Mouse (Mus musculus) layer of hippocampus, postnatal 10 days (tissue): ENCODE measurements around the gene Pirb. TPM values are rescaled to one million over a fixed set of nuclear protein-coding genes. Genes with fewer than 3 reads are reported as not detected.
"Not testable (repeated sequence)": the region's sequence is repeated elsewhere in the genome, so short reads cannot be mapped to it uniquely, and the experiment has no call there.

Experiments
- DNase-seq, 2 experiments: peaks; one replicate each; pipeline ENCODE4 v3.0.0; 2021; ENCODE audit warnings: low spot score in 2 of 2
- long read RNA-seq: library from polyadenylated mRNA; stranded (forward); transcript quantifications from one replicate; pipeline ENCODE4 v2.0.0, GENCODE M21; 2023
- total RNA-seq, 2 experiments: library from RNA; stranded (reverse); gene quantifications; 2 replicates each; pipeline ENCODE4 v1.2.3; 2021

Pirb gene
- under 1 TPM in 1 of 2 experiments, not detected in 1; 0.14 TPM for total RNA-seq
- long read RNA-seq = 0 reads

DNA sequence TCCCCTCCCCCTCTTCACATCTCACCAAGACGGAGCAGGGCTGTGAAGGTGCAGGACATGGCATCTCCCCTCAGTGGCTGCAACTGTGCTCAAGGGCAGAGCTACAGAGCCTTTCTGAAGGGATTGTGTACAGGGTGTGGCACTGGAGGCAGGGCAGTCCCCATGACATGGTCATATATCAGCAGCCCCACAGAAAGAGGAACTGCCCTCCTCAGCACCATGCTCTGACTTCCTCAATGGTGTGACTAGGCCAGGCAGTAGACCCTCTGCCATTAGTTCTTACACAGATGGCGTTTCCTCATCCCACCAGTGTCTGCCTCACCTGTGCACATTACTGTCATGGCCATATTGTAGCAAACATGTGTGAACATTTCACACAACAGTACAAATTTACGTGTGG, at the start of gene Pirb:
TSS of gene Pirb (minus strand) at position 124 of the 400 bp plus-strand sequence.
- DNase-seq = not testable (repeated sequence)

- DNase-seq = not testable (repeated sequence)
Observed at GRCm38 (mm10) chr7:3732675-3733074, 12.5 kb upstream of the Pirb start.

DNA sequence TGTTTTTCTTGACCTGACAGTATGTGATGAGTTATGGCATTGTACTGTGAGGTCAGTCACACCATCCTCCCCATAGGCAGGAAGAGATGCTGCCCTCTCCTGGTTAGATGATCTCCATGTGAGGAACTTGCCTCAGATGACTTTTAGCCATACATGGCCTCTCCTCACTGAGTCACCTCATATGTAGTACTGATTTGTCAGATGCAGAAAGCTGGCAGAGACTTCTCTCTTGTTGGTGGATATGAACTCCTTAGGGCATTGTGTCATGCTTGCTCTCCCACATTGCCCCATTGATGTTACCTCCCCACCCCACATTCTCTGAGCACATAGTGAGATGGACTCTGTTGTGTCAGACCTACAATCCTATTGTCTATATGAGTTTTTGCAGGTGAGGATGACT, 5.3 kb upstream of the Pirb start:
- not testable (repeated sequence) for DNase-seq

DNA sequence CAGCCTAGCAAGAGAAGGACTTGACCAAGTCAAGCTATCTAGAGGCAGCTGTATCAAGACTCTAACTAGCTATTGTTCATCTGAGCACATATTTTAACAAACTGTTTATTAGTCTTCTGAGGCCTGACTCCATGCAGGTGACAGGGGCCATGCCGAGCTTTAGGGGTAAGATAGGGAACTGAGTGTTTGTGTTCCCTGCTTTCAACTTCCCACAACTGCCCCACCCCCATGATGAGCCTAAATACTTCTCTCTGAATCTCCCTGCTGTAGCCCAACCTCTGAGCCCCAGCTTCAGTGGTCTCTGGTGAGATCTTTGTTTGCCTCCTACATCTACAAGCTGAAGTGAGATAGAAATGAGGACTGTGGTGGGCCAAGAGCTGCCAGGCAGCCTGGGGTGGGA, 4.9 kb downstream of the Pirb start:
- peak; percentile 2 to 7 for DNase-seq

DNA sequence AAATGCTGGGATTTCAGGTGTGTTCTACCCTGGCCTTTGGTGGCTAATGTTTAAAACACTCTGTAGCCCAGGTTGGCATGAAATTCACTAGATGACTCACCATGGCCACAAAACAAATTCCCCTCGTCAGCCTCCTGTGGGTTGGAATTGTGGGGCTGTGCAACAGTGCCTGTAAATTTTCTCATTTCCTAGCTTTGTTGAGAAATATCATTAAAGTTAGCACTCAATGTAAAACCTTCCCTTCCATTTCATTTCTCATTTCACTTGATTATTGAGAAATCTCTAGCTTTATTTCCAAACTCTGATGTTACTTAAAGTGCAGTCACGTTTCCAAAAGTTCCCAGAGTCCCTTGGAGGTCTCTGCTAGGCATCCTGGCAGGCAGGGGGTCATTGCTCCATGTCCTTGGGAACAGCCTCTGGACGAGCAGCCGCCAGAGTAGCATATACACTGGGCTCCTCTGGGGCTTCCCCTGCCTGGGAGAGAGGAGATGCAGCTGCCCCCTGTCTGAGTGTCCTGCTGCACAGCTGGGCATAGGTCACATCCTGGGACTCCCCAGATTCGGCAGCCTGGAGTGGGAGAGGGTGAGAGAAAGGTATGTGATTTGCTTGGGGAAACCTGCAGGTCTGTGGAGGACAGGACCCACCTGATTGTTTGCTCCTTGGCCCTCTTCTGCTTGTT, 7.8 kb downstream of the Pirb start:
- no peak for DNase-seq

DNA sequence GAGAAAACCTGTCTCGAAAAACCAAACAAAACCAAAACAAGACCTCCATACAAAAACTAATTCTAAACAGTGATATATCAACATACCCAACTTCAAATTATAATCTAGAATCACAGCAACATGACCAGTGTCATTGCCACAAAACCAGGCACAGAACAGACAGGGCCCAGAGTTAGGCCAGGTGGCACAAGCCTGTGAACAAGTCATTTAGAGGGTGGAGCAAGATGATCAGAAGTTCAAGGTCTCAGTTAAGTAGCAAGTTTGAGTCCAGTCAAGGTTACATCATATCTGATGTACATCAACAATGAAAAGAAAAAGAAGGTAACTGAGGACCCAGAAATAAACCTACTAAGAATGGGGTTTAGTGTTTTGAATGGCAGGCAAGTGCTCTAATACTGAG, 11.2 kb downstream of the Pirb start:
- no peak for DNase-seq

GRCm38 (mm10) chr7:3708447-3708980, 11.7 kb downstream of the Pirb start:
- DNase-seq = not testable (repeated sequence)

DNA sequence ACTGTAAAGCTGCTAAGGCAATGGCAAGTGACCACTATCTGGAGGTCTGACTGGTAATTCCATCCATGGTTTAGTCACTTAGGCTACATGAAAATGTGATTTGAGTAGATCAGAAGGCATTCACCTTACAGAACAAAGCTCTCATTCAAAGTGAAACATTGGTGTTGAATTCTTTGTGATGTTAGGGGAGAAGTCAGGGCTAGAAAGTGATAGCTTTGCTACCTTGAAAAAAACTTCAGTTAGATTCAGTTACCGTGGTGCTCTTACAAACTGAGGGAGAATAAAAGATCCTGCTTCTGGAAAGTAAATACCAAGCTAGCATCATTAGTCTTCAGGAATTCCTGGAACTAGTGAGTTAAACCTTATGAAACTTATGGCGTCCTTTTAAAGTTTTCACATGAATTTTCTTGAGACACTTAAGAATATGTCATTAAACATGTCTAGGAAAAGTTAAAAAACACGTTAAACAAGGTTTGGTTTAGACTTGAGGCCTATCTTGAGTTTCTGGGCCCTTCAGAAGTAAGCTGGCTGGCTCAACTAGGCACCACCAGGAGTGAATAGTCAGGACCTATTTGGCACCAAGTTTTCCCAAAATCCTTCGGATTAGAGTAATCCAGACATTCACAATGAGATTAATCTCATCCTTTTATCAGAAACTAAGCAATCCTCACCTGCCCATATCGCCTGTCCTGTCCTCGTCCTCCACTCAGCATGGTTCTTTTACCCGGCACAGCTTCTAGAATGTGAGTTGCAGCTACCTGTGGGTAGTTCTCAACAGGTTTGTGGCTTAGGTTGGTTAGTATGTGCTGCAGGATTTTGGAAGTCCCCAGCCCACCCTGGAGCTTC, 12.4 kb downstream of the Pirb start:
- DNase-seq = no peak

DNA sequence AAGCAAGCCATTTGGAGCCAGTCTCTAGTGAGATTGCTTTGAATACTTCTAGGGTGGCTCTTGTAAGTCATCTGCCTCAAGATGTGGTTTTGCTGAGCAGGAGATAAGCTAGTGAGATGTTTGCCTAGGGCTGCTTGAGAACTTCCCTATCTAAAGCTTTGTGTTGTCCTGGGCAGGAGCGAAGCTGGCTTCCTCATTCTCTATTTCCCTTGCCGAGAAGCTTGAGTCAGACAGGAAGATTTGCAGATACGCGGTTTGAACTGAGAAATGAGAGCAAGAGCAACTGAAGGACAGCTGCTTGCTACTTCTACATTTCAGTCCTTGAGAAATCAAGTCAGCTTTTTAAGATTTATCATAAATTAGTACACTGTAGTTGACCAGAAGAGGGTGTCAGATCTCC, 13.2 kb downstream of the Pirb start:
- no peak for DNase-seq

GRCm38 (mm10) chr7:3706343-3706934, 13.8 kb downstream of the Pirb start:
- DNase-seq = no peak

DNA sequence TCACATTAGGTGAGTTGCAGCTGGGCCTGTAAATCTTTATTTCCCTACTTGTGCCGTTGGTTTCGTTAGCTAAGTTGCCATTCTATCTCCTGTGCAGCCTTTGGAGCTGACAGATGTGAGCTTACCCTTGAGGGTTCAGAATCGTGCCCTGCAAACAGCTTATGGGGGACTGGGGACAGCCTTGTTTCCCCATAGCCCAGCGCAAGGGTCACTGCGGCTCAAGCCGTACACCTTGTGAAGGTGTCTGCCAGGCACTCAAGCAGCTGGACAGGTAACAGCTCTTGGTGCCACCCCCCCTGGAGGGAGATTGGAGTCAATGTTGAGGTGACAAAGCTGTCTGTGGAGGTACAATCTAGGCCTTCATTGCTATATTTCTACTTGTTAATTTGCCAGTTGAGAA, 14.3 kb downstream of the Pirb start:
- DNase-seq = no peak

DNA sequence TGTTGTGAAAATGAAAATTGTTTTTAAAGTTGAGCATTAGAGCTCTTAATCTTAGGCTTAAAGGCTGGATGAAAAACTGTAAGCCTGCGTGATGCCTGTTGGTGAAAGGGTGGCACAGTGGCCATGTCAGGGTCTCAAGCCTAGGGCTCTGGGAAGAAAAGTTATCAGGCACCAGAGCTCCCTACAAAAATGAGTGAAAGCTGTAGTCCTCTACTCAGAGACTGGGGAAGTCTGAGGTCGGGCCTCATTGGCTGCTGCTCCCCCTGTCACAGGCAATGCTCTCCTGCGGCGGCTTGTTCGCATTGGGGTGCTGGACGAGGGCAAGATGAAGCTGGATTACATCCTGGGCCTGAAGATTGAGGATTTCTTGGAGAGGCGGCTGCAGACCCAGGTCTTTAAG, 14.7 kb downstream of the Pirb start:
- DNase-seq = not testable (repeated sequence)

DNA sequence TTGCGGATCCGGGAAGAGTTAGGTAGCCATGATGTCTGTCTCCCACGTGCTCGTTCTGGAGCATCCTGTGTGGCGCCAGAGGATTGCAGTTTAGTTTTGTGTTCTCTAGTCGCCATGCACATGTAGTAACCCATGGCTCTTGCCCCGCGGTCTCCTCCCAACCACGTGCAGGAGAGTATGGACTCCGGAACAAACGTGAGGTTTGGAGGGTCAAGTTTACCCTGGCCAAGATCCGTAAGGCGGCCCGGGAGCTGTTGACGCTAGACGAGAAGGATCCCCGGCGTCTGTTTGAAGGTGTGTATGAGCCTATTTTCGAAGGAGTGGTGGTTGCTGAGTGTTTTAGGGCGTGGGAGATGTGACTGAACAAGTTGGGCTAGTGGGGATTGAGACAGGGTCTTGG, 15.7 kb downstream of the Pirb start:
- DNase-seq = no peak

DNA sequence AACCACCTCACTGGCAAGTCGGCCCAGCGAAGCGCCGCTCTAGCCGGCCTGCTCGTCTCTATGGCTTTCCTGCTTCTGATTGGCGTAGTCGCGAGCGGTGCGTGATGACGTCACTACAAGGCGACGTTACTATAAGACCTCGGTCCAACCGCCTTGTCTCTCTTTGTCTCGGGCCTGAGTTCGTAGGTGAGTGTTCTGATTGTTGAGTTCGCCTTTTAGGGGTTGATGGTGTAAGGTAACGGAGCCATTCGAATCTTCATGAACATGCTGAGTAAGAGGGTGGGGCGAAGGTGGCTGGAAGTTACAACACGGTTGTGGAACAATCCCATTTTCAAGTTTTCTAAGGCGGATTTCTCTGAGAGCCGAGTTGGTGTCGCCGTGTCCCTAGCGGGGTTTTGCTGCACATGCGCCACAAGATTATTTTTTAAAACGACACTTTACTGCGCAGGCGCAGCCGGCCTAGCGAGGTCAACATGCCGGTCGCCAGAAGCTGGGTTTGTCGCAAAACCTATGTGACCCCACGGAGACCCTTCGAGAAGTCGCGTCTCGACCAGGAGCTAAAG, 16.2 kb downstream of the Pirb start, which contains the start of gene Rps9:
TSS of gene Rps9 (plus strand) at position 115 of the 563 bp plus-strand sequence.
- peak; percentile 96 to 97 for DNase-seq

DNA sequence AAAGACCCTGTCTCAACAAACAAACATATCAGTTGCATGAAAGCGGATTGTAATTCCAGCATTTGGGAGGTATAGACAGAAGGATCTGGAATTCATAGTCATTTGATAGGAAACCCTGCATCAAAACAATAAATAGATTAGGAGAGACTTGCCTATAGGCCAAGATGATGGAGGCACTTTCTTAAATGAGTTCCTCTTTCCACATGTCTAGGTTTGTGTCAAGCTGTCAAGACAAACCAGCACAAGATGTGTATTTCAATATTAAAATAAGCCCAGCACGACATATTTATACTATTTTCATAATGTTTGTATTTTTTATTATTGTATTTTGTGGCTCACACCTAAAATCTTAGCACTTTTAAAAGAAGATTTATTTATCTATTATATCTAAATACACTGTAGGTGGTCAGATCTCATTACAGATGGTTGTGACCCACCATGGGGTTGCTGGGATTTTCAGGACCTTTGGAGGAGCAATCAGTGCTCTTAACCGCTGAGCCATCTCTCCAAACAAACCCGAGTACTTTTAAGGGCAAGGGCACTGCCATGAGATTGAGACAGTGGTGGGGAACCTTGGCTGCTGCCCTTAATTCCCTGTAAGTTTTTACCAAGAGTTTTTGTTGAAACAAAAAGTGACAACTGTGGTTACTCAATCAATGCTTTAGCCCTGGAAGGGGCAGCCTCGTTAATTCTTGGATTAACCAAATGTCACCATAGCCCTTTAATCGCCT, 16.9 kb downstream of the Pirb start:
- DNase-seq = no peak

DNA sequence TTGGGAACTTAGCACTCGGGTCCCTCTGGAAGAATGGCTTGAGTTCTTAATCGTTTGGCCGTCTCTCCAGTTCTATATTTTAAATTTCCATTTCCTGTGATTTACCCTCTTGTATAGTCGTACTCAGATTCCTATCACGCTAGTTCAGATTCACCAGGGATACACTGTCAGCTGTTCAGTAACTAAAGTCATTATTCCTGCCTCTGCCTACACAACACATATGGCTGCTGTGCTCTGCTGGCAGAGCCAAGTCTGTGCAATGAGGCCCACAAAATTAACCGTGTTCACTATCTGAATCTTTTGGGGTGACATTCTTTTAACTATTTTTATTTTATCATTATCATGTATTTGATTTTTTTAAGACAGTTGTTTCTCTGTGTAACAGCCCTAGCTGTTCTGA, 21.7 kb downstream of the Pirb start:
- DNase-seq = no peak

DNA sequence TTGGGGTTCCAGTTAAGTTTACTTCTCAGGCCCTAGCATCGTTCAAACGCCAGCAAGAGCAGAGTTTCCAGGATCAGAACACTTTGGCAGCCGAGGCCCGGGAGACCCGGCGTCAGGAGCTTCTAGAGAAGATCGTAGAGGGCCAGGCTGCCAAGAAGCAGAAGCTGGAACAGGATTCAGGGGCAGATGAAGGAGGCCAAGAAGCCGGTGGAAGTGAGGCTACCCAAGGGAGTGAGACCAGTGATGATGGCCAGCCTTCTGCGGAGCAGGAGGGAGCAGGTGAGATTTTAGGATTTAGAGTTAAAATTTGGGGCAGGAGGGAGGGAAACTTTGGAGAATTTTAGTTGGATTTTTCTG, 25.3 kb downstream of the Pirb start:
- DNase-seq = not testable (repeated sequence)

DNA sequence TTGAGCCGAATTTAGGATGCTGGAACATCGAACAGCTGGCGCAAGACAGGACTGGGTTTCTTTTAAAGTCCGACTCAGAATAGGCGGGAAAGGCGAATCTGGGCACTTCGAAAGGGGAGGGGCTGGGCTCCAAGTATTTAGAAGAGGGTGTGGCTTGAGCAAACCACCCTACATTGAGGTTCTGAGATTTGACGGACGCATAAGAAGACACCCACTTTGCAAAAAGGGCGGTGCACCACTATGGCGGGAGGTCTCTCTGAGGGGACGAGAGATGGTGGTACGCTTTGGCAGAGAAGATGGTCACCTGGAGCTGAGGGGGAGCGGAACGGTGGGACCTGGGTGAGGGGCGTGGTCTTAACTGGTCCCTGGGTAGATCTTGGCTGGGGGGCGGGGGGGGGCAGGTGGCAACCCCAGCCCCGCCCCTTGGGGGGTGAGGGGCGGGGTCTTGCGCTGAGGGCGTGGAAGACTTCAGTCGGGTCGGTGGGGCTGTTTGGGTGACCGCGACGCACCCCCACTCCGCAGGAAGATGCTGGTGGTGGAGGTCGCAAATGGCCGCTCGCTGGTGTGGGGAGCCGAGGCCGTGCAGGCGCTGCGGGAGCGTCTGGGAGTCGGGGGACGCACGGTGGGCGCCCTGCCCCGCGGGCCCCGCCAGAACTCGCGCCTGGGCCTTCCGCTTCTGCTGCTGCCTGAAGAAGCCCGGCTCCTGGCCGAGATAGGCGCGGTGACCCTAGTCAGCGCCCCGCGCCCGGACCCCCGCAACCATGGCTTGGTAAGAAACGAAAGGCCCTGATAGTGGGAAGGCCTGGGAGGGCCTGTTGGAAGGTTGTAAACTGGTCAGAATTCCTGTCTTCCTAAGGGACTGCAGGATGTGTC, 25.9 kb downstream of the Pirb start:
- DNase-seq = peak; percentile 46 to 63

GRCm38 (mm10) chr7:3693809-3694075, 26.4 kb downstream of the Pirb start:
- no peak for DNase-seq
